Mouse (Mus musculus) embryo, embryonic 9.5 days (tissue): Measurements from ENCODE around the gene Hmgb3.
"Not testable (repeated sequence)": the region's sequence is repeated elsewhere in the genome, so short reads cannot be mapped to it uniquely, and the experiment has no call there.

Experiments used
- DNase-seq: peaks from one replicate; pipeline ENCODE4 v3.0.0-alpha.2; 2017; ENCODE audit errors: extremely low spot score

Gene Hmgb3

DNA sequence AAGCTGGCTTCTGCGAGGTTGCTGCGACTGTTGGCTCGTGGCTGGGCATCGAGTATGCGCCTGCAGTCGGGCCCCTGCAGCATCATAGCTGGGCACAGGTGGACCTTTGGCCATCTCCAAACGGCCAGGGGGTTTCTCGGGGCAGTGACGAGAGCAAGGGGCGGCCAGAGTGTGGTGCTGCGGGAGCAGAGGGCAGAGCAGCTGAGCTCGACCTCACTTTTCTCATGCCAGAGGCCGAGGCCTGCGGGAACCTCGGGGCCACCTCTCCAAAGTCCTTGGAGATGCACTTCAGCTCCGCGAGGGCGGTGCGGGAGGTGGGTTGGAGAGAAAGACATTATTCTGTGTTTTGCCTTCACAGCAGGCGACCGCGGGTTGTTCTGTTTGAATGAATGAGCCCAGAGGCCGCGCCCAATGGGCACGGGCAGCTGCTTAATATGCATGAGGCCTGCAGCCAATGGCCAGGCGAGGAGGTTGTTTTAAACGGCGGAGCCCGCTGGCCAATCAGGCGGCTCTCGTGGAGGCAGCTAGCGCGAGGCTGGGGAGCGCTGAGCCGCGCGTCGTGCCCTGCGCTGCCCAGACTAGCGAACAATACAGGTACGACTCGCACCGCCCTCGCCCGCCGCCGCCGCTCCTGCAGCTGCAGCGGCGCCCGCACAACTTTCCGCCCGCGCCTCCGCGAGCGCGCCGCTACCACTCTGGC lies at the start of gene Hmgb3:
TSS of gene Hmgb3 (plus strand) at position 504 of the 700 bp plus-strand sequence.
- DNase-seq = peak; percentile 79

- DNase-seq = not testable (repeated sequence)
Measured at GRCm38 (mm10) chrX:71506591-71506990, 49.1 kb upstream of the Hmgb3 start.

DNA sequence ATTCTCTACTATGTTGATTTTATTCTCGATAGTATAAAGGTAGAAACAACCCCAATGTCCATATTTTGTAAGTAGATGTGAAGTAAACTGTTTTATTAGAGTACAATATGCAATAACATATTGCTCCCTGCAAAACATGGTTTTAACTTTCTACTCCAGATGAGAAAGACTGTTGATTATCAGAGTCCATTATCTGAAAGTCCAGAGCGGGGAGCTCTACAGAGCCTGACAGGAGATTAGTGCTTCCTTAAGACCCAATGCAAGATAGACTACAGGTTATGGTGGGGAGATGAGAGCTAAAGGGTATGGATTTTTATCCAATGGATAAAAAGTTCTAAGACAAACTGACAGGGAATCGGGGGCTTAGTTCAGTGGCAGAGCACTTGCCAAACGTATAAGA lies 36.5 kb upstream of the Hmgb3 start:
- no peak for DNase-seq

DNA sequence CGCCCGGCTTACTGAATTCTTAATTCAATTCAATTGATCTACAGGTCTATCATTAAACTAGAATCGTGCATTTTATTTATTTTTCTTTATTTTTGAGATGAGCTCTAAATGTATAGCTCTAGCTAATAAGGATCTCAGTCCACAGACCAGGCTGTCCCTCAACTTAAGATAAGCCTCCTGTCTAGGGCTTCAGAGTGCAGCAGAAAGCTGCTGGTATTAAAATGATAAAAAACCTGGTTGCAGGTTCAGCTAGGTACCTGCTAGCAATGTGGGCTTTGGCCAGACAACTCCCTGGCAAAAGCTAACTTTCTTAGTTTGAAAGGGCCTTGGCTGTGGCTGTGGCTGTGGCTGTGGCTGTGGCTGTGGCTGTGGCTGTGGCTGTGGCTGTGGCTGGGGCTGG lies 32.8 kb upstream of the Hmgb3 start:
- DNase-seq = no peak

GRCm38 (mm10) chrX:71524310-71524709 lies 31.4 kb upstream of the Hmgb3 start:
- no peak for DNase-seq

GRCm38 (mm10) chrX:71525593-71526299 lies 30.0 kb upstream of the Hmgb3 start:
- DNase-seq = no peak

GRCm38 (mm10) chrX:71527461-71527860 lies 28.3 kb upstream of the Hmgb3 start:
- no peak for DNase-seq

DNA sequence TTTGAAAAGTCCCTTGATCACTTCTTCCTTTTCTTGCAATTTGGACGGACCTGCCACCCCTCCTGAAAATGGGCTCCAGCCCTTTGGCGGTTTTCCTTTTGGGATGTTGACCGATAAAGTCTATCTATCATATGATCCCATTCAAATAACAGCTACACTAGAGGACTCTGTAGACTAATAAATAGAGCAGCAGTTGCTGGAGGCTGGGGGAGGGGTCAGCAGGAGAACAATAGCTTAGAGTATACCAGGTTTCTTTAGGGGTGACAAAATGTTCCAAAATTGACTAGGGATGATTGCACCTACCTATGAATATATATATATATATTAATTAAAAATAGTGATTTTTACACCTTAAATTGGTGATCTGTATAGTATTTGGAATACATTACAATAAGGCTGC lies 27.6 kb upstream of the Hmgb3 start:
- no peak for DNase-seq

GRCm38 (mm10) chrX:71528646-71529045 lies 27.1 kb upstream of the Hmgb3 start:
- DNase-seq = no peak

GRCm38 (mm10) chrX:71532635-71533034 lies 23.1 kb upstream of the Hmgb3 start:
- no peak for DNase-seq

DNA sequence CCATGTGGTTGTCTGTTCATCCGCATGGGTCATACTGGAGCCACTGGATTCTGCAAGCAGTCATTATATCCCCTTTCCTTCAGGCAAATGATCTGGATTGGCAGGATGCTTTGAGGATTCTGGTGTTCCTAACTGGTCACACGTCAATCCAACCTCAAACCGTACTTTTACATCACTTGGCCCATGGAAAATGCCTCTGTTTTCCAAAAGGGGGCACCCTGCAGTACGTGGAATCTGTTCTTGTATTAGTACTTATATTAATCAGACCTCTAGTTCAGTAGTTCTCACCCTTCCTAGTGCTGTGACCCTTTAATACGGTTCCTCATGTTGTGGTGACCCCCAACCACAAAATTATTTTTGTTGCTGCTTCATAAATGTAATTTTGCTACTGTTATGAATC lies 21.6 kb upstream of the Hmgb3 start:
- no peak for DNase-seq

GRCm38 (mm10) chrX:71537791-71538190 lies 17.9 kb upstream of the Hmgb3 start:
- DNase-seq = no peak

DNA sequence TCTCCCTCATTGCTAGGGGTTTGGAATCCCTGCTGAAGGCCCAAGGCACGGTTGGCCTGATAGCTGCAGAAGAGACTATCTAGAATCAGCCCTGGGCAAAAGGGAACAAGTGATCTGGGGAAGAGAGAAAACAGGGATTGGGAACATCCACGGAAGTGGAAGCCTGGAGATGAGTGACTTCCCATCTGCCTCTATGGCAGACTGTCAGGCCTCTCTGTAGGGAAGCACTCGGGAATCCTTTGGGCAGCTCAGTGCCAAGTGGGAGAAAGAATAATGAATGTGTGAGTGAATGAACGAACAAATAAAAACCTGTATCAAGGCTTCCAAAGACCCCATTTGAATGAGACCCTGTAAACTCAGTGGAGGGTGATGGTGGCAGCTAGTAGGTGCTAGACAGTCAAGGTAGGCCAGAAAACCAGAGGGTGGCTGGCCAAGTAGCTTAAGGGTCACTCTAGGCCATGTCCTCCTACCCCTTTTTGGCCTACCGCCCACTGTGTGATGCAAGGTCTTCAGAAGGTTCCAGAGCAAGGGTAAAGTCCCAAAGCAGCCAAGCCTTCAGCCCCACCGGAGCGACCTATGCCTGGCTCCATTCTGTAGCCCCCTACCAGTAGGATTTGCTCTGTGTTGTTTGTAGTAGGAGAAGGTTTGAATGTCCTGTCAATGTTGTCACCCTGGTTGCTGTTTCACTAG lies 14.8 kb upstream of the Hmgb3 start:
- DNase-seq = no peak

DNA sequence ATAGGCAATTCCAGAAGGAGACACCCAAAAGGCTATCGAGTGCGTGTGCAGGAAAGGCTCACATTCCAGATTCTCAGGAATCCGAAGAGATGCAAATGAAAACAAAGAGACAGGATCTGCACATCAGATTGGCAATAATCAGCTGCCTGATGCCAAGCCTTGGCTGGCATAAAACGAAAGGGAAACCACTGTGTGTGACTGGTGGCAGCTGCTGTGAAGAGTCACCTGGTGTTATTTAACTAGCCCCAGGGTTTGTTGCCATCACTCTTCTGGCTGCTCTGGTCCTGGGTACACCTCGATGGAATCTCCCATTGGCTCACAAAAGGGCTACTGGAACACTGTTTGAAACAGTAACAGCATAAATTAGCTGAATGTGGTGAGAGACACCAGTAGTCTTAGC lies 11.0 kb upstream of the Hmgb3 start:
- DNase-seq = no peak

- no peak for DNase-seq
Measured at GRCm38 (mm10) chrX:71545163-71545562, 10.6 kb upstream of the Hmgb3 start.

DNA sequence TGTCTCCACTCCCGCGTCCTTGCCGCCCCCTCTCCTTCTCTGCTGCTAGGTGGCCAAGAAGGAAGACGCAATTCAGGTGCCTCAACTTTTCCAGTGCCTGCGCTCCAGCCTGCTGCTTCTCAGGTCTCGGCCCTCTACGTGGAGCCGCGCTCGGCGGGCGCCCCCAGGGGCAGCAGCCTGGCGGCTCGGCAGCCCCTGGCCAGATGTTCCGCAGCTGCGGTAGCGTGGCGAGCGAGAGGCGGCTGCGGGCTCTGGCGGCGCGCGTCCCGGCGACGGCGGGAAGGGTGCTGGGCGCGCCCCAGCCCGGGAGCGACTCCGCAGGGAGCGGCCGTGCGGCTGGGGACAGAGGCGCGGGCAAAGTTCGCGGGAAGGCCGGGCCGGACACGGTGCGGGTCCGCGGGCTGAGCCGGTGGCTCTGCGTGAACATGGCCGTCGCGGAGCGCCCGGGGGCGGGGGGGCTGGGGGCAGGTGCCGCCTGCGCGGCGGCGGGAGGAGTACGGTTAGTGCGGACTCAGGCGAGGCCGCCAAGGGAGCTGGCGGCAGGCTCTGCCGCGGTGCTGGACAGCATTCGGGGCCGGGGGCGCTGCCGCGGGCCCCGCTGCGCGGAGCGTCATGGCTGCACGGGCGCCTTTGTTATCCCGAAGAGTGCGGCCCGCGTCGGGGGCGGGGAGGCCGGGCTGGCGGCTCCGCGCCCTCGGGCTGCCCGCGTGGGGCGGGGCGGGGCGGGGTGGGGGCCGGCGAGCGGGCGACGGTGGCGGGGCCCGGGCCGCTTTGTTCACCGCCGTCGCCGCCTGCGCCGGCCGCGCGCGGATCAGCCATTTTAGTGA lies 610 bp downstream of the Hmgb3 start:
- DNase-seq = peak; percentile 41

DNA sequence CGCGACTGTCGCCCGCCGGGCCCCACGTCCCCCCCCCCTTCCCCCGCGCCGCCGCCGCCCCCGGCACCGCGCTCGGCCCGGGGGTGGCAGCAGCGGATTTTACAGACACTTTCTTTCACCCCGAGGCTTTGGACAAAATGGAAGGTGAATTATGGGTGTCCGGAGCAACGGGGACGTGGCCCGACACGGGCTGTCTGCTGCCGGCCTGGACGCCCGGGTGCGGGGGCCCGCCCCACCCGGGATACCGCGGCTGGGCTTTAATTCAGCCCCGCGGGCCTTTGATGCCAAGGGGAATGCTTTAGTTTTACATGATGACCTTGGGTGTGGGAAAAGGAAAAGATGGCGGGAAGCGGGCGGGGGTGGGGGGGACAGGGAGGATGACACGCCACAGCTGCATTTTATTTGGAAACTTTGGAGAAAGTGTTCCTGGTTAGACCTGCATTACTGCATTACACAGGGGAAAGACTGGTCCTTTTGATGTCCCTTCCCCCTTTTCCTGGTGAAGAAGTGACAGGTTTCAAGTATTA lies 1.3 kb downstream of the Hmgb3 start:
- DNase-seq = peak; percentile 27

DNA sequence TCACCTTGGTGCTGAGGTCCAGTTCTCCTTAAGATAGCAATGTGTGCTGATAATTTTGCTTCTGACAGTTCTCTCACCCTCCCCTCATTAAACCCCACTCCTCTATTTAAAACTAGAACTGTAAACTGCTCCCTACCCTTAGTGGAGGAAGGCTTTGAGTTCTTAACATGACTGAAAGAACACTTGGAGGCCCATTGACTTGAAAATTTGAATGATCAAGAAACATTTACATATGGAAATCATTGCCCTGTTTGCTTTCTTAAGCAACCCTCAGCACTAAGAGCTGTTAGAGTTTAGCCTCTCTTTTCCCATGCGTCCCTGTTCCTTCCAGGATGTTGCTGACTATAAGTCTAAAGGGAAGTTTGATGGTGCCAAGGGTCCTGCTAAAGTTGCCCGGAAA lies 3.6 kb downstream of the Hmgb3 start:
- DNase-seq = no peak

DNA sequence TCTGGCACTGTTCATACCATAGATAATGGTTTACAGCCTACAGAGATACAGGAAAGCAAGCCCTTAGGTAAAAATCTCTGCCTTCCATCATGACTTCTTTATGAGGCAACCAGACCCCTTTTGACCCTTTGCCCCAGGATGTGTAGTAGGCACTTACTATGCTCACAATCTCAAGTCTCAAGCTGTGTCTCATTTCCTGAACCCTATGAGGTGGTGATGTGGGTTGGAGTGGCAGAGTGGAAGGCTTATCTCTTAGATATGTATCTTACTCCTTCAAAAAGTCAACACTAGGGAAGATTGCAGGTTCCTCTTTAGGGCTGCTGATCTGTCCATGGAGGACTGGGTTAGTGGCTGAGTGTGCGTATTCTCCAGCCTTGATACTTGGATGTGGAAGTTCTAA lies 5.1 kb downstream of the Hmgb3 start:
- DNase-seq = no peak

DNA sequence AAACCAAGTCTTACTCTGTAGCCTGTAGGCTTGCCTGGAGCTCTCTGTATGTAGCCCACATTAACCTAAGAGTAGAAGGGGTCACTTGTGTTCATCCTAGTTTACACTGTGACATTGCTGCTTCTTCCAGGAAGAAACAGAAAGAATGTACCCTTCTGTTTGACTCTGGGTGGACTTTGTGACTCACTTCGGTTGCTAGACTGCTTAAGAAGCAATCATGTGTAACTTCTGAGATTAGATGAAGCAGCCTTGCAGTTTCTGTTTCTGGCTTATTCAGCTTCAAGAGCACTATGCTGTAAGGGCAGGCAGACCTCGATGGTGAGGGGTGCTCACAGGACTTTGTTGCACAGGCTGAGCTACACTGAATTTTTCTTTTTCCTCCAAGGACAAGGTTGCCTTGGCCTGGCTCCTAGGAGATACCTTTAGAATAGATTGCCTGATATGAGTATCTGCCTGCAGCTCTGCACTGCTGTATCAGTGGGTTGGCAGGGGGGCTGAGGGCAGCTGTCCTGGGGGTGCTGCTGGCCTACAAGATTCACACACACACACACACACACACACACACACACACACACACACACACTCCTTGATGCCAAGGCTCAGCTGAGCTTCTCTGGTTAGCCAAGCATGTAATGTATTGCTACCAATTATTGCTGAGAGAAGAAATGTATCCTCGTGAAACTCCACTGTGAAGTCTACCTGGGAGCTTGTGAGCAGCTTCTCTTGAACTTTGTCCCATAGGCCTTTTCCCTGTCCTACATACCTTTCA lies 17.6 kb downstream of the Hmgb3 start:
- no peak for DNase-seq

DNA sequence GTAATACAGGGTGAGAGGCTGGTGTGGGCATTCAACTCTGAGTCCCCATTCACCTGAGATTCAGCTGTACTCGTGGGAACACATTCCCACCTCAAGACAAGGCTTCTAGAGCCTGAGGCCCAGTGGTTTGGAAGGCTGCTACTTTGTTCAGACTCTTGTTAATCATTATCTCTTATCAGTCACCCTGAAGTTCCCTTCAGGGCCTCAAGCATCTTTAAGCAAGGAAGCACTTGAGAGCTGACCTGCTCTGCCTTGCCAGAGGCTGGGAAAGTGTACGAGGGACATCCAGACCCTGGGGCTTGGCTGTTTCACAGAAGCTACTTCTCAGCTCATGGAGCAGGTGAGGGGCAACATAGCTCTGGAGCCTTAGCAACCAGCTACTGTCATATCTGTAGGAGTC lies 19.8 kb downstream of the Hmgb3 start:
- no peak for DNase-seq
